Mouse (Mus musculus) liver, embryonic 11.5 days (tissue): ENCODE measurements around the gene Cst12. TPM values are rescaled to one million over a fixed set of nuclear protein-coding genes. Genes with fewer than 3 reads are reported as not detected.

ENCODE experiments used
- ATAC-seq: fragments of 200-750 bp; cut with Nextera tagmentation; replicated peaks from 2 replicates; pipeline ENCODE4 v1.8.0; 2017; ENCODE audit warnings: moderate number of reproducible peaks, mild to moderate bottlenecking, moderate TSS enrichment, moderate library complexity; ENCODE audit not compliant: low FRiP score
- DNase-seq: peaks from one replicate; pipeline ENCODE4 v3.0.0-alpha.2; 2017; ENCODE audit warnings: low spot score
- H3K27ac ChIP-seq: fragments of 300-500 bp; sonication (generic); 2 replicates; pipeline ENCODE4 v1.5.1; 2014; ENCODE audit warnings: mild to moderate bottlenecking, low read depth, low read length, control low read depth
- H3K27me3 ChIP-seq: fragments of 300-500 bp; sonication (generic); replicated peaks from 2 replicates; pipeline ENCODE4 v1.6.1; 2014; ENCODE audit warnings: low read length, mixed read lengths; ENCODE audit not compliant: control insufficient read depth, insufficient read depth
- H3K36me3 ChIP-seq: fragments of 300-500 bp; sonication (generic); 2 replicates; pipeline ENCODE4 v1.6.1; 2014; ENCODE audit warnings: mild to moderate bottlenecking, low read length, moderate library complexity, mixed read lengths; ENCODE audit not compliant: control insufficient read depth, insufficient read depth
- H3K4me1 ChIP-seq: fragments of 300-500 bp; sonication (generic); replicated peaks from 2 replicates; pipeline ENCODE4 v1.6.1; 2014; ENCODE audit warnings: low read length, mixed read lengths; ENCODE audit not compliant: control insufficient read depth, insufficient read depth
- H3K4me2 ChIP-seq: fragments of 300-500 bp; sonication (generic); 2 replicates; pipeline ENCODE4 v1.6.1; 2014; ENCODE audit warnings: mild to moderate bottlenecking, control low read depth, moderate library complexity
- H3K4me3 ChIP-seq: fragments of 300-500 bp; sonication (generic); 2 replicates; pipeline ENCODE4 v1.5.1; 2014; ENCODE audit warnings: low read depth, low read length, control low read depth
- H3K9ac ChIP-seq: fragments of 300-500 bp; sonication (generic); 2 replicates; pipeline ENCODE4 v1.6.1; 2014; ENCODE audit warnings: low read depth, low read length, control low read depth
- H3K9me3 ChIP-seq: fragments of 300-500 bp; sonication (generic); 2 replicates; pipeline ENCODE4 v1.6.1; 2016; ENCODE audit warnings: low read length, inconsistent platforms, mixed read lengths; ENCODE audit not compliant: control insufficient read depth
- WGBS: fragments of 180-500 bp; shearing (Covaris S2); extraction: QIAGEN DNeasy Blood & Tissue Kit; methylation state at CpG from one replicate; pipeline ENCODE4 v1.1.7; 2014; 5-methylcytosine and 5-hydroxymethylcytosine counted together
- polyA plus RNA-seq: library from polyadenylated mRNA; unstranded; fragments of >200 nt; fragmentation: Nextera tagmentation; extraction: Ambion mirVana; gene quantifications from 2 replicates; pipeline ENCODE4 v1.2.1, GENCODE M21; 2014

Cst12 gene
- polyA plus RNA-seq, 1 experiment from 2014 or later, result not detected

GRCm38 (mm10) chr2:148781709-148782108 lies 7.5 kb upstream of the Cst12 start, which contains the start of gene 8030411F24Rik:
TSS of gene 8030411F24Rik (plus strand) at chr2:148782009.
- 9% methylated on average over 1 of the region's 1 CpGs for WGBS
- H3K27me3 ChIP-seq, result no peaks in the 10 kb centered on the region
- H3K4me2 ChIP-seq, result no peak within 1 kb of the TSS
- no peak for DNase-seq
- H3K9ac ChIP-seq, result no peak within 1 kb of the TSS
- no peaks in the 10 kb centered on the region for H3K4me1 ChIP-seq
- no peaks in the 10 kb centered on the region for H3K9me3 ChIP-seq
- H3K27ac ChIP-seq, result no peak within 1 kb of the TSS
- no peak within 1 kb of the TSS for H3K4me3 ChIP-seq
- no peak for ATAC-seq
- no peaks in the 10 kb centered on the region for H3K36me3 ChIP-seq

- no peak for ATAC-seq
- WGBS, result 78% methylated on average over 1 of the region's 1 CpGs
- H3K36me3 ChIP-seq, result no peaks in the 10 kb centered on the region
Observed at GRCm38 (mm10) chr2:148798485-148798884, 9.3 kb downstream of the Cst12 start, which contains the start of gene Cst8. TSS of gene Cst8 (plus strand) at chr2:148798785.

GRCm38 (mm10) chr2:148801491-148801921 lies 12.3 kb downstream of the Cst12 start:
- DNase-seq, result no peak
- ATAC-seq, result no peak
- whole genome bisulfite sequencing, result 41% methylated on average over 3 of the region's 3 CpGs
- Histone ChIP-seq H3K9me3 (no peaks in the 10 kb centered on the region), H3K36me3 (no peaks in the 10 kb centered on the region), H3K27ac (no peak overlapping the region), H3K4me2 (no peak overlapping the region), H3K9ac (no peak overlapping the region), H3K4me1 (no peaks in the 10 kb centered on the region), H3K4me3 (no peak overlapping the region), H3K27me3 (no peaks in the 10 kb centered on the region)

More at GRCm38 (mm10) chr2:148798485-148798884, 9.3 kb downstream of the Cst12 start, which contains the start of gene Cst8:
- Histone ChIP-seq H3K4me2 (no peak within 1 kb of the TSS), H3K27ac (no peak within 1 kb of the TSS), H3K4me3 (no peak within 1 kb of the TSS), H3K27me3 (no peaks in the 10 kb centered on the region), H3K9ac (no peak within 1 kb of the TSS), H3K9me3 (no peaks in the 10 kb centered on the region), H3K4me1 (no peaks in the 10 kb centered on the region)
- no peak for DNase-seq

GRCm38 (mm10) chr2:148806696-148807095 lies 17.5 kb downstream of the Cst12 start:
- no peak overlapping the region for H3K27ac ChIP-seq
- DNase-seq, result no peak
- no peak overlapping the region for H3K4me3 ChIP-seq
- H3K27me3 ChIP-seq, result no peaks in the 10 kb centered on the region
- WGBS, result 76% methylated on average over 6 of the region's 6 CpGs
- no peaks in the 10 kb centered on the region for H3K4me1 ChIP-seq
- H3K9me3 ChIP-seq, result no peaks in the 10 kb centered on the region
- no peaks in the 10 kb centered on the region for H3K36me3 ChIP-seq
- no peak overlapping the region for H3K9ac ChIP-seq
- H3K4me2 ChIP-seq, result no peak overlapping the region
- no peak for ATAC-seq

- Histone ChIP-seq H3K4me2 (no peak within 1 kb of the TSS), H3K27me3 (no peaks in the 10 kb centered on the region), H3K4me3 (no peak within 1 kb of the TSS), H3K27ac (no peak within 1 kb of the TSS), H3K4me1 (no peaks in the 10 kb centered on the region), H3K36me3 (no peaks in the 10 kb centered on the region), H3K9ac (no peak within 1 kb of the TSS), H3K9me3 (no peaks in the 10 kb centered on the region)
- ATAC-seq, result no peak
- DNase-seq, result no peak
Observed at GRCm38 (mm10) chr2:148819909-148820308, 30.7 kb downstream of the Cst12 start, which contains the start of gene Cst13. TSS of gene Cst13 (plus strand) at chr2:148820081.

- Histone ChIP-seq H3K4me2 (no peak overlapping the region), H3K4me3 (no peak overlapping the region), H3K9ac (no peak overlapping the region), H3K36me3 (no peaks in the 10 kb centered on the region), H3K9me3 (no peaks in the 10 kb centered on the region), H3K4me1 (no peaks in the 10 kb centered on the region), H3K27ac (no peak overlapping the region), H3K27me3 (no peaks in the 10 kb centered on the region)
- ATAC-seq, result no peak
- 41% methylated on average over 1 of the region's 1 CpGs for WGBS
- DNase-seq, result no peak
Observed at GRCm38 (mm10) chr2:148825986-148826385, 36.8 kb downstream of the Cst12 start.

GRCm38 (mm10) chr2:148834912-148835311 lies 45.8 kb downstream of the Cst12 start, which contains the start of gene Cst9:
TSS of gene Cst9 (plus strand) at chr2:148835147.
- no peak for ATAC-seq
- DNase-seq, result no peak
- H3K36me3 ChIP-seq, result no peaks in the 10 kb centered on the region
- no peaks in the 10 kb centered on the region for H3K4me1 ChIP-seq
- no peak within 1 kb of the TSS for H3K4me3 ChIP-seq
- WGBS, result 59% methylated on average over 4 of the region's 4 CpGs
- no peaks in the 10 kb centered on the region for H3K9me3 ChIP-seq
- no peak within 1 kb of the TSS for H3K27ac ChIP-seq
- H3K9ac ChIP-seq, result no peak within 1 kb of the TSS
- no peak within 1 kb of the TSS for H3K4me2 ChIP-seq
- H3K27me3 ChIP-seq, result no peaks in the 10 kb centered on the region

- 82% methylated on average over 5 of the region's 5 CpGs for WGBS
- Histone ChIP-seq H3K4me2 (no peak overlapping the region), H3K4me1 (no peaks in the 10 kb centered on the region), H3K9ac (no peak overlapping the region), H3K9me3 (no peaks in the 10 kb centered on the region), H3K27ac (no peak overlapping the region), H3K27me3 (no peaks in the 10 kb centered on the region), H3K36me3 (no peaks in the 10 kb centered on the region), H3K4me3 (no peak overlapping the region)
- no peak for ATAC-seq
- DNase-seq, result no peak
Observed at GRCm38 (mm10) chr2:148838075-148838777, 49.1 kb downstream of the Cst12 start.

- Histone ChIP-seq H3K9ac (no peak overlapping the region), H3K4me3 (no peak overlapping the region), H3K4me1 (no peaks in the 10 kb centered on the region), H3K27me3 (no peaks in the 10 kb centered on the region), H3K4me2 (no peak overlapping the region), H3K27ac (no peak overlapping the region), H3K36me3 (no peaks in the 10 kb centered on the region), H3K9me3 (no peaks in the 10 kb centered on the region)
- ATAC-seq (no peak), DNase-seq (no peak)
- WGBS, result 66% methylated on average over 2 of the region's 2 CpGs
Observed at GRCm38 (mm10) chr2:148839224-148839623, 50.1 kb downstream of the Cst12 start.
